Mouse (Mus musculus) heart, postnatal 0 days (tissue): ENCODE measurements around the gene Atxn7l3. TPM values are rescaled to one million over a fixed set of nuclear protein-coding genes. Genes with fewer than 3 reads are reported as not detected.
A peak's percentile ranks its signal among the peaks of the same experiment; 100 is the strongest.

Experiments
- ATAC-seq: fragments of 200-750 bp; cut with Nextera tagmentation; 2 replicates; pipeline ENCODE4 v1.8.0; 2017; ENCODE audit warnings: low read depth, moderate number of reproducible peaks, moderate library complexity; ENCODE audit not compliant: insufficient read depth
- DNase-seq: peaks from one replicate; pipeline ENCODE4 v3.0.0-alpha.2; 2016; ENCODE audit warnings: low spot score
- H3K27ac ChIP-seq: fragments of 300-500 bp; sonication (generic); 2 replicates; pipeline ENCODE4 v1.5.1; 2014; ENCODE audit warnings: low read depth, mild to moderate bottlenecking
- H3K27me3 ChIP-seq: fragments of 300-500 bp; sonication (generic); 2 replicates; pipeline ENCODE4 v1.6.1; 2014; ENCODE audit warnings: low read length, mixed read lengths; ENCODE audit not compliant: control insufficient read depth, insufficient read depth
- H3K36me3 ChIP-seq: fragments of 300-500 bp; sonication (generic); replicated peaks from 2 replicates; pipeline ENCODE4 v1.6.1; 2014; ENCODE audit warnings: low read length, mixed read lengths; ENCODE audit not compliant: control insufficient read depth, insufficient read depth
- H3K4me1 ChIP-seq: fragments of 300-500 bp; sonication (generic); 2 replicates; pipeline ENCODE4 v1.6.1; 2014; ENCODE audit warnings: antibody characterized with exemption; ENCODE audit not compliant: control insufficient read depth, insufficient read depth
- H3K4me2 ChIP-seq: fragments of 300-500 bp; sonication (generic); 2 replicates; pipeline ENCODE4 v1.6.1; 2014; ENCODE audit warnings: low read depth, mild to moderate bottlenecking, low read length, moderate library complexity
- H3K4me3 ChIP-seq: fragments of 300-500 bp; sonication (generic); 2 replicates; pipeline ENCODE4 v1.5.1; 2014; ENCODE audit warnings: low read depth, low read length
- H3K9ac ChIP-seq: fragments of 300-500 bp; sonication (generic); replicated peaks from 2 replicates; pipeline ENCODE4 v1.6.1; 2014; ENCODE audit warnings: low read depth, low read length, mixed read lengths
- H3K9me3 ChIP-seq: fragments of 300-500 bp; sonication (generic); replicated peaks from 2 replicates; pipeline ENCODE4 v1.6.1; 2016; ENCODE audit warnings: low read length; ENCODE audit not compliant: control insufficient read depth
- CTCF ChIP-seq: IDR thresholded peaks from 2 replicates; pipeline ENCODE4 v1.5.1; 2016; ENCODE audit warnings: antibody characterized with exemption, control low read depth, low read depth
- EP300 ChIP-seq: IDR thresholded peaks from 2 replicates; pipeline ENCODE4 v1.6.1; 2016; ENCODE audit warnings: antibody characterized with exemption, low read depth
- WGBS: fragments of 180-500 bp; shearing (Covaris S2); extraction: QIAGEN DNeasy Blood & Tissue Kit; methylation state at CpG from one replicate; pipeline ENCODE4 v1.1.7; 2014; 5-methylcytosine and 5-hydroxymethylcytosine counted together
- polyA plus RNA-seq: library from polyadenylated mRNA; unstranded; fragments of >200 nt; fragmentation: Nextera tagmentation; extraction: Ambion mirVana; gene quantifications from 2 replicates; pipeline ENCODE4 v1.2.1, GENCODE M21; 2015
- total RNA-seq: library from RNA; depleted of rRNA; stranded (reverse); fragments of >200 nt; gene quantifications from 2 replicates; pipeline ENCODE4 v1.2.3, GENCODE M21; 2014; ENCODE audit warnings: low replicate concordance

Atxn7l3 gene
- total and polyA plus RNA-seq, 2 experiments from 2014 or later, result 5.4 to 36.2 TPM

GRCm38 (mm10) chr11:102249351-102250090, 46.9 kb downstream of the Atxn7l3 start:
- Histone ChIP-seq H3K4me2 (peak overlapping the region; percentile 99), H3K9ac (peak overlapping the region; percentile 56; the same call in 1 of the 2 replicates), H3K4me1 (peaks cover 16% of the 10 kb centered on the region), H3K36me3 (no peaks in the 10 kb centered on the region), H3K4me3 (peak overlapping the region; percentile 75), H3K9me3 (no peaks in the 10 kb centered on the region), H3K27me3 (no peaks in the 10 kb centered on the region), H3K27ac (no peak overlapping the region)
- DNase-seq, result no peak
- WGBS, result 11% methylated on average over 9 of the region's 9 CpGs
- no peak for ATAC-seq
- no peak for TF ChIP-seq EP300
- no peak for TF ChIP-seq CTCF

- no peaks in the 10 kb centered on the region for H3K36me3 ChIP-seq
- H3K4me3 ChIP-seq, result peak within 1 kb of the TSS; percentile 75
- H3K9me3 ChIP-seq, result no peaks in the 10 kb centered on the region
- ATAC-seq, result peak; percentile 63
- TF ChIP-seq CTCF, result peak; percentile 76
- TF ChIP-seq EP300, result peak; percentile 65
- H3K27ac ChIP-seq, result no peak within 1 kb of the TSS
- no peaks in the 10 kb centered on the region for H3K27me3 ChIP-seq
- H3K4me2 ChIP-seq, result peak within 1 kb of the TSS; percentile 99
- under 1% methylated on average over 41 of the region's 41 CpGs for WGBS
- peak within 1 kb of the TSS; percentile 56; the same call in 1 of the 2 replicates for H3K9ac ChIP-seq
- peaks cover 13% of the 10 kb centered on the region for H3K4me1 ChIP-seq
- DNase-seq, result peak; percentile 88
These were observed 47.7 kb downstream of the Atxn7l3 start, which contains the start of gene BC030867 for GRCm38 (mm10) chr11:102248630-102249230. Gene BC030867, plus strand, starts transcription at chr11:102248882.

- H3K9ac ChIP-seq, result no peak overlapping the region
- TF ChIP-seq CTCF, result 0 out of 2 replicates have a peak, but pooled peaks have one; percentile 9
- no peak for TF ChIP-seq EP300
- 85% methylated on average over 4 of the region's 4 CpGs for WGBS
- no peak overlapping the region for H3K4me2 ChIP-seq
- H3K27ac ChIP-seq, result no peak overlapping the region
- no peaks in the 10 kb centered on the region for H3K27me3 ChIP-seq
- DNase-seq, result no peak
- H3K9me3 ChIP-seq, result no peaks in the 10 kb centered on the region; the same call in 1 of the 2 replicates
- no peak for ATAC-seq
- H3K4me1 ChIP-seq, result peaks cover 13% of the 10 kb centered on the region
- H3K4me3 ChIP-seq, result no peak overlapping the region
- no peaks in the 10 kb centered on the region for H3K36me3 ChIP-seq
These were observed 49.6 kb downstream of the Atxn7l3 start for GRCm38 (mm10) chr11:102246871-102247270.

GRCm38 (mm10) chr11:102246273-102246635, 50.2 kb downstream of the Atxn7l3 start:
- no peak for ATAC-seq

GRCm38 (mm10) chr11:102245581-102246272, 50.7 kb downstream of the Atxn7l3 start:
- Histone ChIP-seq H3K4me2 (peak overlapping the region; percentile 66), H3K4me1 (peaks cover 13% of the 10 kb centered on the region), H3K9ac (no peak overlapping the region), H3K4me3 (peak overlapping the region; percentile 40), H3K9me3 (no peaks in the 10 kb centered on the region; the same call in 1 of the 2 replicates), H3K27me3 (no peaks in the 10 kb centered on the region), H3K36me3 (no peaks in the 10 kb centered on the region), H3K27ac (peak overlapping the region; percentile 20; the same call in 1 of the 2 replicates)
- TF ChIP-seq CTCF, result no peak
- no peak; the same call in 1 of the 2 replicates for TF ChIP-seq EP300
- WGBS, result 67% methylated on average over 14 of the region's 14 CpGs
- ATAC-seq (no peak), DNase-seq (no peak)

More at GRCm38 (mm10) chr11:102246273-102246635, 50.2 kb downstream of the Atxn7l3 start:
- 82% methylated on average over 6 of the region's 6 CpGs for WGBS
- H3K4me1 ChIP-seq, result peaks cover 13% of the 10 kb centered on the region
- no peak overlapping the region for H3K27ac ChIP-seq
- H3K4me3 ChIP-seq, result no peak overlapping the region
- no peak overlapping the region for H3K4me2 ChIP-seq
- H3K36me3 ChIP-seq, result no peaks in the 10 kb centered on the region
- no peak for TF ChIP-seq EP300
- TF ChIP-seq CTCF, result no peak
- H3K9me3 ChIP-seq, result no peaks in the 10 kb centered on the region; the same call in 1 of the 2 replicates
- no peak for DNase-seq
- no peak overlapping the region for H3K9ac ChIP-seq
- no peaks in the 10 kb centered on the region for H3K27me3 ChIP-seq
